Mouse (Mus musculus): ENCODE results near the gene Phf3.

GRCm38 (mm10) chr1:30921252-30921651 is 47.5 kb upstream of the Phf3 start:
- TF ChIP-seq CTCF (IDR thresholded peaks at IDR 0.05; ENCODE audit: low read depth) (no peak), EP300 (IDR thresholded peaks at IDR 0.05; ENCODE audit: low read depth) (no peak)

Measured in heart, postnatal 0 days (tissue).